Mouse (Mus musculus): ENCODE measurements at regions not wholly inside any gene's neighbourhood (a gene's known extent, or its start where the extent isn't known, plus 50 kb on each side); places are given as distances from the start of the nearest gene placed in this dataset.
A peak's percentile ranks its signal among the peaks of the same experiment; 100 is the strongest.

- DNase-seq (ENCODE audit: low read depth): no peak
Observed at GRCm38 (mm10) chr13:37528876-37529275, 183.9 kb downstream of the Ly86 start.

GRCm38 (mm10) chr13:37531512-37532183, 186.6 kb downstream of the Ly86 start:
- DNase-seq (ENCODE audit: low read depth): no peak

DNA sequence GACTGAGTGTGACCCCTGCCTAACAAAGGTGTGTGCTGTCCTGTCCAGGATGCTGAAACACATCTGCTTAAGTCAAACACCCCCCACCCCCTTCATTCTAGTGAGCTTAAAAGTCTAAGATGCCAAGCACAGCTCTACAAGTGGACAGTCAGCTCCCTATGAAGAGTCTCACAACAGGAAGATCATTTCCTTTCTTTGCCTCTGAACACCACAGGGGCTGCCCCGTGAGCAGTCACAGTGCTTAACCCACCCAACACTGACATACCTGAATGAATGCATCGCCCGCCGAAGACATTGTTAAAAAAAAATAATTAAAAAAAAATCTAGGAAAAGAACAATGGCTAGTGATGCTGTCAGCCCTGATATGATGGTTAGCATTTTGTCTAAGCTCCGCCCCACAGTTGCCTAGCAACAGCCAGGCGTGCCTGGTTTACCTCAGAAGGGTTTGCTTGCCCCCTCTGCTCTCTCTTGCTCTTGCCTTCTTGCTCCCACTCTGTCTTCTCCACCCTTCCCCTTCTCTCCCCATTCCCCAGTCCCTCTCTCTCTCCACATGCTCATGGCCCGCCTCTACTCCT, 187.7 kb downstream of the Ly86 start:
- DNase-seq (ENCODE audit: low read depth): no peak

- no peak for DNase-seq (ENCODE audit: low read depth)
Observed at GRCm38 (mm10) chr13:37533851-37534250, 188.8 kb downstream of the Ly86 start.

GRCm38 (mm10) chr13:37537330-37537729, 192.3 kb downstream of the Ly86 start:
- DNase-seq (ENCODE audit: low read depth): no peak

DNA sequence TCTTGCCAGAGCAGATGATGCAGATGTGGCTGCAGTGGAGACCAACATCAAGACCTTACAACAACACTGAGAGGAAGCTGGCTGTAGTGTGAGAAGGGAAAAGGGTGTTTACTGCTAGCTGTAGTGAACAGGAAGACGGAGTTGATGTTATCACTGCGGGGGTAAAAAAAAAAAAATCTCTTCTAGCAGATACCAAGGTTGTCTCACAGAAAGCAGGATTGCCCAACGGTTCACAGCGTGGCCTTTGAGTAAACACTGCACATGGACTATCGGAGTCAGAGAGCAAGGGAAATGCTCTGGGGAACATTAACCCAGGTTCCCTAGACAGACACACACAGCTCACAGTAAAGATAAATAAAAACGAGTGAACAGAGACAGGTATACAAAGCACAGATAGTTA, 192.8 kb downstream of the Ly86 start:
- DNase-seq (ENCODE audit: low read depth): no peak

- no peak for DNase-seq (ENCODE audit: low read depth)
Observed at GRCm38 (mm10) chr13:37540980-37541531, 196.0 kb downstream of the Ly86 start.

DNA sequence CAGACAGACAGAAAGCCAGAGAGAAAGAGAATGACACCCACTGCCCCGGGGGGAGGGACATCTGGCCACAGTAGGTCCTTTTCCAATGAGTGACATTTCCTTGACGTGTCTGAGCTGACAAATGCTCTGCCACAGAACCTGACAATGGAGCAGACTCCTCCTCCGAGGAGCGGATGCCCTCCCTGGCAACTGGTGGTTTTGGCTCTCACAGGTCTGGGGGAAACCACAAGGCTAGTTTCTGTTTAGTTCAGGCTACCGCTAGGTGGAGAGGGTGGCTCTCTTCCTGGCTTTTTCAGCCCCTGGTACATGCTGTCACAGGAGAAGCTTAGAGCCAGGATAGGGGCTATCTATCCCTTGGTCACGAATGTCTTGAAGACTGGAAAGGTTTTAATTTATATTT, 196.7 kb downstream of the Ly86 start:
- DNase-seq (ENCODE audit: low read depth): peak; percentile 60

- DNase-seq (ENCODE audit: low read depth): no peak
Observed at GRCm38 (mm10) chr13:37542744-37543196, 197.8 kb downstream of the Ly86 start.

- DNase-seq (ENCODE audit: low read depth): no peak
Observed at GRCm38 (mm10) chr13:37543788-37544187, 198.8 kb downstream of the Ly86 start.

DNA sequence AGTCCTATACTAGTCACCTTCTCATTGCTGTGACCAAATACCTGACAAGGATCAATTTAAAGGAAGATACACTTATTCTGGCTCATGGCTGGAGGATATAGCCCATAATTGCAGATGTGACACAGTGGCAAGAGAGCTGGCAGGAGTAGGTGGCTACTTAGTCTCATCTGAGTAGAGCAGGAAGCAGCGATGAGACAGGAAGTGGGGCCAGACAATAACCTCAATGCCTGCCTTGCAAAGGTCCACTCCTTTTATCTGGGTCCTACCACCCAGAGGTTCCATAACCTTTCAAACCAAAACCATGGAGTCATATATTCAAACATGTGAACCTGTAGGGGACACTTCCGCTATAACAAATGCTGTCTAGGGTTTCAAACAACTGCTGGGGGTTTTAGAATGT, 199.7 kb downstream of the Ly86 start:
- DNase-seq (ENCODE audit: low read depth): no peak

GRCm38 (mm10) chr13:37546556-37546955, 201.5 kb downstream of the Ly86 start:
- DNase-seq (ENCODE audit: low read depth): no peak

- DNase-seq (ENCODE audit: low read depth): no peak
Observed at GRCm38 (mm10) chr13:37550584-37550983, 205.6 kb downstream of the Ly86 start.

GRCm38 (mm10) chr13:37553392-37553791, 208.4 kb downstream of the Ly86 start:
- no peak for DNase-seq (ENCODE audit: low read depth)

DNA sequence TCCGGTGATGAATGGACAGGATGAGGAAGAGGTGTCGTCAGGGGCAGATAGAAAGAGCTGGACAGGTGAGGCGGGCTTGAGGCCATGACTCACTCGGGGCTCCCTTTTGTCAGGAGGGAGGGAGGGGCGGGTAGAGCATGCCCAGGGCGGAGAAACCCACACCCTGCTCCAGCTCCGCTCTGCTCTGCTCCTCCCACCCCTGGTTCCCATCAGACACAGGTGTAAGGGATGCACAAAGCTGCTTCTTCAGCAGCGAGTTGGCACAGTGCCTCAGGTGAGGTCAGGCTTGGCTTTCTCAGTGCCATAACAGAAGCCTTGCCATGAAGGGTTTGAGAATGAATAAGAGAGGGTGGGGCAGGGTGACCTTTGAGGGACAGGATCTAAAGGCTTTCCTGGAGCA, 212.2 kb downstream of the Ly86 start:
- DNase-seq (ENCODE audit: low read depth): no peak

GRCm38 (mm10) chr13:37557766-37558165, 212.8 kb downstream of the Ly86 start:
- DNase-seq (ENCODE audit: low read depth): no peak

DNA sequence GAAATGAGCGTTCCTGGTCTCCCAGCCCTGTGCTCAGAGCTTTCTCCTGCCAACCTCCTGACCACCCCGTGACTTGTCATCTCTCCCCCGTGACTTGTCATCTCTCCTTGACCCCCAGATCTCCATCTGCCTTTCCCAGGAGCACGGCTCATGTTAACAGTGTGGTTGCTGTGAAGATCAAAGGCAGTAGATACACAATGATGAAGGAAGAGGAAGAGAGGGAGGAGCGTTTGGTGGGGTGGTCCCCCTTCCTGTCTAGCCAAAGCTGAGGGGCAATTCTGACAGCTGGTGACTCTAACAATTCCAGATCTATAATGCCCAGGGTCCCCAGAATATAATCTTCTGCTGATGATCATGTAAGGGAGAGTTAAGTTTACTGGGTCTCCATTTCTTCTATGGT, 214.0 kb downstream of the Ly86 start:
- no peak for DNase-seq (ENCODE audit: low read depth)

GRCm38 (mm10) chr13:37559706-37560313, 214.8 kb downstream of the Ly86 start:
- DNase-seq (ENCODE audit: low read depth): no peak

DNA sequence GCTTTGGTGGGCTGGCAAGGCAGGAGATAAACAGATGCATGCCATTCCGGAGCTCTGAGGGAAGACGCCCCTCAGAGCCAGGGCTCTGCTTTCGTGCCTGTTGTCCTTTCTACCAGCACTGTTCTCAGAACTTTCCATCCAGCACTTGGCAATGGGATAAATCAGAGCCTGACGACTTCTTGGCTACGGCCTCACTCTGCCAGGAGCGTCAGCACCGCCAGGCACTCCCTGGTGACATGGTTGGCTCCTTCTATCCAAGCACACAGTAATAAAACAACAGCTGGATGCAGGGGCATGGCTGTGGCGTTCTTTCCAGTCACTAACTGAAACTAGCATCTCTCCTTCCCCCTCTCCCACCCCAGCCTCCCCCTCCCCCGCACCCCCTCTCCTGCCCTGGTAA, 215.4 kb downstream of the Ly86 start:
- no peak for DNase-seq (ENCODE audit: low read depth)

DNA sequence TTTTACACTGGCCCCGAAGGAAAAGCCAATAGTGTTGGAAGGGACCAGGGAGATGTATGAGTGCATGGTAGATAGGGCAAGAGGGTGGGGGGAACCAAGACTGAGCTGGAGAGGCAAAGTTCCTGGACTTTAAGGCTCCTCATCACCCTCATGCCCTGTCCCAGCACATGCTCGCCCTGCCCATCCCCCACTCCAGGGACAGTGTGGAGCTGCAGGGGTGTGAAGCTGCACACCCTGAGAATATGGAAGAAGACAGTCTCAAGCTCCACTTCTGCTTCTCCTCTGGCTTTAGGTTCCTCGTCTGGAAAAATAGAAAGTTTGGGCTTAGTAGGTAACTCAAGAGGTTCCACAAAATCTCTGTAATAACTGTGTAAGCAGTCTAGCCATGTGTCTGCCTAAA, 215.8 kb downstream of the Ly86 start:
- no peak for DNase-seq (ENCODE audit: low read depth)

DNA sequence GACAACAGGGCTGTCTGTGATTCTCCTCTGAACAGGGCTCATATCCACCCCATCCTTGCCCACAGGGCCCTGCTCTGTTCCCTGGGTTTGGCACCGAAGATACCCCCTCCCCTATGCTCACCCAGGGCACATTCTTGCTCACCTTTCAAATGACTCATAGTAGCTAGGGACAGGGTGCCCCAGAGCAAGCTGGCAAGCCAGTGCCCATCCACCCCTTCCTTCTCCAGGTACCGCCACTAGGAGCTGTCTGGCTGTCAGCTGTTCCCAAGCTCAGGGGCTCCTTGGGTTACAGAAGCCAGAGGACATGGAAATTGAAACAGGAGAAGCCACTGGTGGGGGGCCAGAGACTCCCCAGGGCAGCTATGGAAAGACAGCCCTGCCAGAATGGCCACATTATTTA, 216.4 kb downstream of the Ly86 start:
- DNase-seq (ENCODE audit: low read depth): no peak

- no peak for DNase-seq (ENCODE audit: low read depth)
Observed at GRCm38 (mm10) chr13:37562141-37562540, 216.1 kb upstream of the Rreb1 start.

GRCm38 (mm10) chr13:37562652-37563051, 215.5 kb upstream of the Rreb1 start:
- no peak for DNase-seq (ENCODE audit: low read depth)
